Mouse (Mus musculus) liver, embryonic 14.5 days (tissue): ENCODE data around the gene Pced1b.

ENCODE experiments used
- CTCF ChIP-seq: IDR thresholded peaks from 2 replicates; pipeline ENCODE4 v1.5.1; 2016; ENCODE audit warnings: antibody characterized with exemption, low read depth, control low read depth
- EP300 ChIP-seq: IDR thresholded peaks from 2 replicates; pipeline ENCODE4 v1.6.1; 2016; ENCODE audit warnings: antibody characterized with exemption, low read depth

- TF ChIP-seq CTCF: no peak
- no peak for TF ChIP-seq EP300
Observed at GRCm38 (mm10) chr15:97374085-97374844, 127.4 kb downstream of the Pced1b start.
